Mouse (Mus musculus) bone marrow macrophage, adult 2 months (primary cell): ENCODE measurements at regions not wholly inside any gene's neighbourhood (a gene's known extent, or its start where the extent isn't known, plus 50 kb on each side); places are given as distances from the start of the nearest gene placed in this dataset.

Experiments used
- CTCF ChIP-seq: IDR thresholded peaks from 2 replicates; pipeline ENCODE4 v1.5.1; 2012; ENCODE audit warnings: low read depth, mild to moderate bottlenecking, low read length, moderate library complexity
- POLR2A ChIP-seq: IDR thresholded peaks from 2 replicates; pipeline ENCODE4 v1.6.1; 2012; ENCODE audit warnings: mild to moderate bottlenecking, low read depth, low read length, borderline replicate concordance

GRCm38 (mm10) chr9:31567029-31567428 is 102.8 kb upstream of the Tmem45b start:
- no peak for TF ChIP-seq CTCF
- no peak for TF ChIP-seq POLR2A
